Mouse (Mus musculus): ENCODE results near the gene Scgb1b27.
"Not testable (repeated sequence)": the region's sequence is repeated elsewhere in the genome, so short reads cannot be mapped to it uniquely, and the experiment has no call there.

DNA sequence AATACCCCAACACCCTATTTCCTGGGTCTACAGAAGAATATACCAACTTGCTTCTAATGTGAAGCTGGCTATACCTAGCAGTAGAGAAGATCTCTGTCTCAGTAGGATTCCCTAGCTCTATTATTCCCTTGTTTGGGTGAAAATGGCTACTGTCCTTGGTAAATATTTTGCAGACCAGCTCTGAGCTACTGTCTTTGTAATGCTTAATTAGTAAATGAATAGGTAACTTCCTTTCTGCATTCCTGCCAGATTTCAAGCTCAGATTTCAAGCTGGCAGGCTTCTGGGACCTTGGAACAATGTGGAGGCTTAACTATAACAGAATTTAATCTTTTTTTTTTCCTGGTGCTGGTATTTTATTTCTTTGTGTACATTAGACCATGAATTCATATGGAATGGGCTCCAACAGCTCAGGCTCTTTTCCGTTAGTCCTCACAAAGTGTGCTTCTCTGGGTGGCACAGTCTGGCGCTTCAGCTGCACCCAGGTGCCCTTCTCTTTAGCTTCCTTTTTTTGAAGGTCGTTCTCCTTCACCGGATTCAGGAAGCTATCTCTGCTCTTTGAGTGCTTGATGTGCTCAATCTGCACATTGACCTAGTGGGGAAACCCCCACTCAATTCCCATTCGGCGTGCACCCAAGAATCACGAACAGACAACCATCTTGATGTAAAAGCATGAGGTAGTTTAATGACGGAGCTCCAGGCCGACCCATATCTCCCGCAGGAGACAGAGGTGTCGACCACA, 15.0 kb downstream of the Scgb1b27 start:
- TF ChIP-seq CTCF (IDR thresholded peaks at IDR 0.05; ENCODE audit: low read depth, low read length); POLR2A (IDR thresholded peaks at IDR 0.05; ENCODE audit: borderline replicate concordance, low read depth, low read length): not testable (repeated sequence)

Measured in bone marrow macrophage, adult 2 months (primary cell).